Mouse (Mus musculus): ENCODE data around the gene Enpp5. TPM values are rescaled to one million over a fixed set of nuclear protein-coding genes. Genes with fewer than 3 reads are reported as not detected.

Enpp5 gene
- polyA plus RNA-seq, 1 experiment from 2014 or later: 19.8 TPM

- no peaks in the 10 kb centered on the region for H3K9me3 ChIP-seq (replicated peaks)
- no peak for ATAC-seq (replicated peaks; ENCODE audit: low FRiP score)
- H3K27ac ChIP-seq: no peak overlapping the region
- 0 out of 2 replicates have a peak, but pooled peaks cover 7% of the 10 kb centered on the region for H3K27me3 ChIP-seq
- H3K4me3 ChIP-seq (replicated peaks): peak overlapping the region; percentile 21
- peak overlapping the region; percentile 31 for H3K4me2 ChIP-seq
- H3K9ac ChIP-seq: no peak overlapping the region
- H3K36me3 ChIP-seq: no peaks in the 10 kb centered on the region
- peaks cover 16% of the 10 kb centered on the region; the same call in 1 of the 2 replicates for H3K4me1 ChIP-seq
- WGBS: 77% methylated on average over 9 of the region's 9 CpGs
These were observed 55.9 kb downstream of the Enpp5 start for GRCm38 (mm10) chr17:44134545-44134944.

- H3K9ac ChIP-seq: no peak overlapping the region
- no peak overlapping the region for H3K27ac ChIP-seq
- H3K4me1 ChIP-seq: peaks cover 16% of the 10 kb centered on the region; the same call in 1 of the 2 replicates
- no peaks in the 10 kb centered on the region for H3K9me3 ChIP-seq (replicated peaks)
- H3K4me3 ChIP-seq (replicated peaks): no peak overlapping the region
- ATAC-seq (replicated peaks; ENCODE audit: low FRiP score): no peak
- peak overlapping the region; percentile 31 for H3K4me2 ChIP-seq
- H3K36me3 ChIP-seq: no peaks in the 10 kb centered on the region
- WGBS: 63% methylated on average over 8 of the region's 8 CpGs
- H3K27me3 ChIP-seq: 0 out of 2 replicates have a peak, but pooled peaks cover 7% of the 10 kb centered on the region
These were observed 57.4 kb downstream of the Enpp5 start for GRCm38 (mm10) chr17:44136018-44136417.

Other genes starting within 250 kb of the Enpp5 start
- gene Enpp4, start 27.0 kb downstream of the Enpp5 start, polyA plus RNA-seq (2015; fragmentation: Nextera tagmentation; extraction: Ambion mirVana): 4.5 and 4.9 TPM in 2 replicates
- 7.5 and 7.6 TPM in 2 replicates for gene Clic5, start 109.8 kb downstream of the Enpp5 start, polyA plus RNA-seq (2015; fragmentation: Nextera tagmentation; extraction: Ambion mirVana)